Mouse (Mus musculus) liver, embryonic 11.5 days (tissue): ENCODE data around the gene Zfp970. TPM values are rescaled to one million over a fixed set of nuclear protein-coding genes. Genes with fewer than 3 reads are reported as not detected.

Experiments used
- polyA plus RNA-seq: library from polyadenylated mRNA; unstranded; fragments of >200 nt; fragmentation: Nextera tagmentation; extraction: Ambion mirVana; gene quantifications from 2 replicates; pipeline ENCODE4 v1.2.1, GENCODE M21; 2014

Gene Zfp970
- polyA plus RNA-seq, 1 experiment from 2014 or later: 10.2 TPM

Other genes starting within 250 kb of the Zfp970 start
- not detected in 2 replicates for gene Gm14409, start 197.7 kb upstream of the Zfp970 start, polyA plus RNA-seq
- 0.14 and 0.45 TPM in 2 replicates for gene Gm14412, start 140.4 kb upstream of the Zfp970 start, polyA plus RNA-seq
- gene Gm14418, start 66.4 kb upstream of the Zfp970 start, polyA plus RNA-seq: 5.9 and 8.8 TPM in 2 replicates
- 4.0 and 5.0 TPM in 2 replicates for gene Gm14403, start 33.5 kb downstream of the Zfp970 start, polyA plus RNA-seq
- not detected in 2 replicates for gene Gm14406, start 113.5 kb downstream of the Zfp970 start, polyA plus RNA-seq